Mouse (Mus musculus) left cerebral cortex, adult 8-10 months (tissue): Measurements from ENCODE around the gene Mat2b. TPM values are rescaled to one million over a fixed set of nuclear protein-coding genes. Genes with fewer than 3 reads are reported as not detected.
"Not testable (repeated sequence)": the region's sequence is repeated elsewhere in the genome, so short reads cannot be mapped to it uniquely, and the experiment has no call there.

ENCODE experiments used
- DNase-seq, 2 experiments: peaks; one replicate each; pipeline ENCODE4 v3.0.0; 2022; ENCODE audit warnings: low spot score in 2 of 2
- total RNA-seq, 4 experiments: library from RNA; stranded (reverse); gene quantifications; 2 replicates each; pipeline ENCODE4 v1.2.4; 2022

Gene Mat2b
- total RNA-seq = 100 to 1,000 TPM; 149 to 173 (median 160) TPM

GRCm38 (mm10) chr11:40695103-40695502 lies at the start of gene Mat2b:
Gene Mat2b, minus strand, starts transcription at chr11:40695203.
- no peak for DNase-seq

DNA sequence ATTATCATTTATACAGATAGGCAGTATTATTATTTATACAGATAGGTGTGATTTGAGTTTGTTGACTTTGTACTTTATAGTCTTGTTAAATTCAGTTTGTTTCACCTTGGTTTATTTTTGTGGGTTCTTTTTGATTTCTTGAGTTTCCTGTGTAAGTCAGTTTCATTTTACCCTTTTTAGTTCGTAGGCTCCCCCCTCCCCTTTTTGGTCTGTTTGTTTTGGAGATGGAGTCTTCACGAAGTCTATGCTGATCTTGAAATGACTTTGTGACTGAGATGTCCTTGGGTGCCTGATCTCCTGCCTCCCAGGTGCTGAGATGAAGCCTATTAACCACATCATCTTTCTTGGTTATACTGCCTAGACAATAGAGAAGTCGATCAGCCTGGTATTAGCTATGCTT lies 49.3 kb upstream of the Mat2b start:
- no peak for DNase-seq

DNA sequence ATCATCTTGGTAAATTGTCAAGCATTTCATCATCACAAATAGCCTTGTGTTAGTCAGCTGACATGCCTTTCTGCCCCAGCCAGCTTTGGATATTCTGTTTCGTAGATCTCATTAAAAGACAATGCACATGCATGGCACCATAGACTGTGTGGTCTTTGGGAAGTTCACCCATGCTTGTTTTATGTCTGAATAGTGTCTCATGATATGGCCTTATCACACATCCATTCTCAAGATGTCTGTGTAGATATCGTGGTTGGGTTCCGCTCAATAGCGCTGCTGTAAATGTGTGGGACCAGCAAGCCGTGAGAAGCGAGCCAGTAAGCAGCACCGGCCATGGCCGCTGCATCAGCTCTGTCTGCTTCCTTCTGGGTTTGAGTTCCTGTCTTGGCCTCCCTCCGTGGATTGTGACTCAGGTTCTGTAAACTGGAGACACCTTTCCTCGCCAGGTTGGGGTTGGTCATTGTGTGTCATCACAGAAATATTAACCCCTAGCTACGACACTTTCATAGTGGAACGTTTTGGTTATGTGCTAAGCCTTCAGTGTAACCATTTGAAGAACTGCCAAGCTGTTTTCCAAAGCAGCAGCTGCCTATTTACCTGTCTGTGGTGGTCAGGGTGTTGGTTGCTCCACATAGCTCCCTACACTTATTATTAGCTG lies 46.7 kb upstream of the Mat2b start:
- DNase-seq = no peak

- DNase-seq = no peak
Observed at GRCm38 (mm10) chr11:40737369-40737768, 42.4 kb upstream of the Mat2b start.

- no peak for DNase-seq
Observed at GRCm38 (mm10) chr11:40734251-40734752, 39.3 kb upstream of the Mat2b start.

GRCm38 (mm10) chr11:40733339-40734174 lies 38.6 kb upstream of the Mat2b start, which contains the start of the genes Hmmr and Nudcd2:
Gene Hmmr, minus strand, starts transcription at chr11:40733422.
Gene Nudcd2, plus strand, starts transcription at chr11:40733667.
- peak; percentile 89 to 96 for DNase-seq

GRCm38 (mm10) chr11:40732997-40733338 lies 38.0 kb upstream of the Mat2b start:
- DNase-seq = no peak

DNA sequence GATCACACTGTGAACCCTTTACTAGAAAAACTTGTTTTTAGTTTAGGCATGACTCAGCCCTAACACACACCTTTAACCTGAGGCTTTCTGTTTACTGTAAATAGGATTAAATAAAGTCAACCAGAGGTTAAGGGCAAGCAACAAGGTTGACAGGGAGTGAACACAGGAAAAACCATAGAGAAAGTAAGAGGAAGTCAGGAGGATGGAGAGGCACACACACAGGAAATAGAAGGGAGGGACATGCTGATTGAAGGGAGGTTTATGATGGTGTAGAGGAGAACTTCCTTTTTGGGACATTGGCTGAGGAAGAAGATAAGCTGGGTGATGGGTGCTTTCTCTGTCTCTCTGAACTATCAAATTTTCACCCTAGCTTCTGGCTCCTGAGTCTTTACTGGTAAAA lies 23.3 kb upstream of the Mat2b start:
- DNase-seq = no peak

GRCm38 (mm10) chr11:40715524-40715923 lies 20.5 kb upstream of the Mat2b start:
- DNase-seq = no peak

- no peak for DNase-seq
Observed at GRCm38 (mm10) chr11:40713858-40714257, 18.9 kb upstream of the Mat2b start.

- not testable (repeated sequence) for DNase-seq
Observed at GRCm38 (mm10) chr11:40709899-40710298, 14.9 kb upstream of the Mat2b start.

DNA sequence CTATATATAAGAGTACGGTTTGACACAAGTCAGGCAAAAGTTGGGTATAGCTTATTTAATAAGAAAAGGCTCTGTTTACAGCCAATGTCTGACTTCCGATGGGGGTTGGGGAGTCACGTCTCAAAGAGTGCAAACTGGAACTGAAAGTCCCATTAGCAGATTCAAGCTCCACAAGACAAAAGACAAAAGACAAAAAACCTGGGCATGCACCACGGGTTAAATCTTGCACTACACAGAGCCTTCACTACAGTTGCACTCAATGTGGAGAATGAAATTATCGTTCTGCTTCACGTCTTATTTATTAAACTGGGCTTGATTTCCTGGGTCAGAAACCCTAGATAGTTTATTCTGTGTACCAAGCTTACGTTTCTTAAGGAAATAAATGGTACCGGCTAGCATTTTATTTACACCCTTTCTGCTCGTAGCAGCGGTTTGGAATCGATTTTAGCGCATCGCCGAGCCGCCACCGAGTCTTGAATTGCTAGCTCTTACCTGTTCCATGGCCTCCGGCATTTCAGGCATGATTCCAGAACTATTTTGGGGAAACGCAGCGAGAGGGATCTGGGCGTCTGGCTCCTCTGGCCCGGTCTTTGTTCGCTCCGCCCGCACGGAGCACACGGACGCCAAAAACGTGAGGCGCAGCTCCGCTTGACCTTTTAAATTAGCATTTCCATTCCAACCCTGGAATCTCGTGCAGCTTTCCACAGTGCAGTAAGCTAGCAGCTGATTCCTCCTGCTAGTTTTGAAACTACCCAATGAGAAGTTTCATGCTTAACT lies 504 bp downstream of the Mat2b start:
- DNase-seq = peak; percentile 26 to 35

DNA sequence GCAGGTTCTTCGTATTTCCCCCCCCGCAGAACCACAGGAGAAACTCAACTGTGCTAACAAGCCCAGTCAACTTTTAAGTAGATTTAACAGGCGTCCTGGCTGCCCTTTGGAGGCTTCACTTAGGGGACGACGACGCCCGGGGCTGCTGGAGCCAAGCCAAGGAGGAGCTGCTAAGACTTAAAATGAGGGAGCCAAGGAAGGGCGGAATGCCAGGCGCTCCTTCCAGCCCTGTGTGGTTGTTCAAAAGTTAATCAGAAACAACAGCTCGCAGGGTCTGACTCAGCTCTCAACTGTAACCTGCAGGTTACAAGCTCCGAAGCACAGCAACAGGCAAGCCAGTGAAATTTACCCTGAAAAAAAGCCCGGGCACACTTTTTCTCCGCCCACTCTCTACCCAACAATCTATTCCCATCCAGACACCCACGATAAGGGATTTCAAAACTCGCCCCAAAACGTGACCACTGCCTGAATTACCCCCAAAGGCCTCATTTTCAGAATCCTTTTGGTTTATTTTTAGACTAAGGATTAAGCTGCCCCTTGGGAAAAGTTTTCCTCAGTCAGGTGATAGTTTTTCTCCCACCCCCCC lies 1.5 kb downstream of the Mat2b start:
- DNase-seq = peak in 1 of 2 experiments; percentile 63

DNA sequence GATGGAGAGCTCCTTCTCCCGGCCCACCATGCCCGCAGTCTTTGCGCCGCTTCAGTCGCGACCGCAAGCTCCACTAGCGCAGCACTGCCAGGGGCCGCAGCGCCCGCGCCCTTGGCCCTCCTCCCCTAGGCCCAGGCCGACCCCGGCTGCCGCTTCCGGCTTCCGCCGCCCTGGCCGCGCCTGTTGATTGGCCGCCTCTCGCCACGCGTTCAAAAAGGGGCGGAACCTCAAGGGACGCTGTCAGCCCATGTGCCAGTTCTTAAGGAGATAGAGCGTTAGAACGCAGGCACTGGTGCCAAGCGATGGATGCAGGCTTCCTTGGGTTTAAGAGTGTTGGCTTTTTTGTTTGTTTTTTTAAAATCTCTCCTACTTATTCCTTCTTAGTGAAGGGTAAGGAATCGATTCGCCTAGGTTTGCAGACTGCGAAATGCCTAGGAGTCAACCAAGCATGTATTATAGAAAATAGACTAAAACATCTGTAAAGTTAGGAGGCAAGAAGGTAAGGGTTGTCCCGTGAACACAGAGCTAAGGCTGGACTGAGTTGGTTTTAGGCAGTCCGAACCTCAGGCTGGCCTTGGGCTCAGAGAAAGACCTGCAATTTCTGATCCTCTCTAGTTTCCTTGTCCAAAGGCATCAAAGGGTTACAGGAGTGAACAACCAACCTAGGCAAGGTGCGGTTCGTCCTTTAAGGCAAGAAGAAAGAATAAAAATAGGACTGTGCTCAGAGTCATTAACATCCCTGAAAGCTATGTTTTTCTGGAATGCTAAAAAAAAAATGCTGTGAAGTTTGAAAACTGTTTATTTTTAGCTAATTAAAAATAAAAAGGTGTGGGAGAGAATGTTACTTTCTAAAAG lies 2.3 kb downstream of the Mat2b start:
- peak; percentile 85 to 90 for DNase-seq

- no peak for DNase-seq
Observed at GRCm38 (mm10) chr11:40692101-40692509, 2.9 kb downstream of the Mat2b start.

DNA sequence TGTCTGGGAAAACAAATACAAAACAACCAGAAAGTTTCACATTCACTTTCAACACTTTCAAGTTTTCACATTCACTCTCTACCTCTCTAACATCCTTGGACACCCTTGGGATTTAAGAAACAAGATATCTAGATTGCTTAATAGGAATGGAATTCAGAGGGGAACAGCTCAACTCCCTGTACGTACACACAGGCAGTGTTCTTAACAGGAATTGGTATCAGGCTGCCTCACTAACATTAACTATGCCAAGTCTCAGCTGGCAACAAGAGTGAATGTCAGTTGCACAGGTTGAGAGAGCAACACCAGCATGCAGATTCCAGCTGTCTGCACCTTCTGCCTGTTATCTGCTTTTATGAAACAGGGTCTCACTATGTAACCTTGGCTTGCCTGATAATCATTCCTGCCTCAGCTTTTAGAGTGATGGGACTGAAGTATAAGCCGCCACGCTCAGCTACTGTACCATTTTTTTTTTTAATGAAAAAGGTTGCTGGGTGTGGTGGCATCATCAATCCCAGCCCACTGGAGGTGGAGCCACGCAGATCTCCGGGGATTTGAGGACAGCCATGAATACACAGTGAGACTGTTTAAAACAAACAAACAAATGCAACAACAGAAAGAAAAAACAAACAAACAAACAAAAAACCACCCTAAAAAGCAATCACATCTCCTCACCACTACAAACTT lies 4.4 kb downstream of the Mat2b start:
- no peak for DNase-seq

DNA sequence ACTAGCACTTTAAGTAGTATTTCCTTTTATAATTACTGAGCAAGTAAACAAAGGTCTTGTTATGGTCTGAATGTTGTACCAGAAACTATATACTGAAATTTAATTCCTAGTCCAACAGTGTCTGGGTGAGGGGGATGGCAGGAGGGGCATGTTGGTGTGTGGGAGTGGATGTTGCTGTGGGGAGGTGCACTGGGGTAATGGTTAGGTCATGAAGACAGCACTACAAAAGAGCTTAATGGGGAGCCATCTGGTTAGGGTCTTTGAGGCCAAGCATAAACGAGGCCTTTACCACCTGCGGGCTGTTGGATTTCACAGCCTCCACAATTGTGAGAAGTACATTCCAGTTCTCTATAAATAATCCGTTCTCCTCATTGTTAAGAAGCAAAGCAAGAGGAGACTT lies 11.7 kb downstream of the Mat2b start:
- no peak for DNase-seq

GRCm38 (mm10) chr11:40682456-40682855 lies 12.5 kb downstream of the Mat2b start:
- no peak for DNase-seq

DNA sequence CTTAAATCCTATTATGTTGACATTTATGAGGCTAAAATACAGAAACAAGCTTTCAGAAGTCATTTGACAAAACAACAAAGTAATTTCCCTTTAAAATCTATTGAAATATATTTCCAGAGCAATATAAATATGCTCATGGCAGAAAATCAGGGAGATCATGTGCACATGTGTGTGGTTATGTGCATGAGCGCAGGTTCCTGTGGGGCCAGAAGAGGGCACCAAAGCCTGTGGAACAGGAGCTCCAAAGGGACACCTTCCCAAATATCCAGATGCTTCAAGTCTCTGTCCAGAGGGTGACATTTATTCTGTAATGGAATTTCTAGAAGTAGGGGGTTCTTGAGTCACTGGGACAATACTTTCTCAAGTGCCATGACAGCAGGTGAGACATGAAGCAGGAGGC lies 17.8 kb downstream of the Mat2b start:
- DNase-seq = no peak
